Mouse (Mus musculus) intestine, embryonic 16.5 days (tissue): ENCODE data around the gene Dync2li1. TPM values are rescaled to one million over a fixed set of nuclear protein-coding genes. Genes with fewer than 3 reads are reported as not detected.

Source experiments
- ATAC-seq: fragments of 200-750 bp; cut with Nextera tagmentation; 2 replicates; pipeline ENCODE4 v1.8.0; 2017; ENCODE audit warnings: moderate TSS enrichment, moderate library complexity
- H3K27ac ChIP-seq: fragments of 300-500 bp; sonication (generic); 2 replicates; pipeline ENCODE4 v1.5.1; 2014; ENCODE audit warnings: mild to moderate bottlenecking, low read length
- H3K27me3 ChIP-seq: fragments of 300-500 bp; sonication (generic); replicated peaks from 2 replicates; pipeline ENCODE4 v1.6.1; 2014; ENCODE audit warnings: low read length, control low read depth, mixed read lengths; ENCODE audit not compliant: control insufficient read depth, insufficient read depth
- H3K36me3 ChIP-seq: fragments of 300-500 bp; sonication (generic); 2 replicates; pipeline ENCODE4 v1.6.1; 2014; ENCODE audit warnings: low read length, control low read depth; ENCODE audit not compliant: control insufficient read depth, insufficient read depth
- H3K4me1 ChIP-seq: fragments of 300-500 bp; sonication (generic); 2 replicates; pipeline ENCODE4 v1.6.1; 2014; ENCODE audit warnings: low read length, control low read depth, mixed read lengths; ENCODE audit not compliant: control insufficient read depth, insufficient read depth
- H3K4me2 ChIP-seq: fragments of 300-500 bp; sonication (generic); 2 replicates; pipeline ENCODE4 v1.6.1; 2014; ENCODE audit warnings: low read depth, low read length, control low read depth
- H3K4me3 ChIP-seq: fragments of 300-500 bp; sonication (generic); 2 replicates; pipeline ENCODE4 v1.5.1; 2014; ENCODE audit warnings: mild to moderate bottlenecking, low read length
- H3K9ac ChIP-seq: fragments of 300-500 bp; sonication (generic); 2 replicates; pipeline ENCODE4 v1.6.1; 2014; ENCODE audit warnings: low read depth, low read length
- H3K9me3 ChIP-seq: fragments of 300-500 bp; sonication (generic); 2 replicates; pipeline ENCODE4 v1.6.1; 2016; ENCODE audit warnings: low read length, control low read depth; ENCODE audit not compliant: control insufficient read depth
- WGBS: fragments of 180-500 bp; shearing (Covaris S2); extraction: QIAGEN DNeasy Blood & Tissue Kit; methylation state at CpG from one replicate; pipeline ENCODE4 v1.1.7; 2014; 5-methylcytosine and 5-hydroxymethylcytosine counted together
- polyA plus RNA-seq: library from polyadenylated mRNA; unstranded; fragments of >200 nt; fragmentation: Nextera tagmentation; extraction: Ambion mirVana; gene quantifications from 2 replicates; pipeline ENCODE4 v1.2.1, GENCODE M21; 2015

The Dync2li1 gene
- polyA plus RNA-seq, 1 experiment from 2014 or later: 20.1 TPM

- H3K27ac ChIP-seq: no peak overlapping the region
- no peak overlapping the region for H3K9ac ChIP-seq
- peaks cover 13% of the 10 kb centered on the region for H3K4me1 ChIP-seq
- no peaks in the 10 kb centered on the region for H3K36me3 ChIP-seq
- no peak overlapping the region for H3K4me2 ChIP-seq
- no peaks in the 10 kb centered on the region for H3K27me3 ChIP-seq
- H3K9me3 ChIP-seq: no peaks in the 10 kb centered on the region
- H3K4me3 ChIP-seq: no peak overlapping the region
- no peak for ATAC-seq
- WGBS: 73% methylated on average over 4 of the region's 4 CpGs
These were observed 21.3 kb downstream of the Dync2li1 start for GRCm38 (mm10) chr17:84647630-84648029.

DNA sequence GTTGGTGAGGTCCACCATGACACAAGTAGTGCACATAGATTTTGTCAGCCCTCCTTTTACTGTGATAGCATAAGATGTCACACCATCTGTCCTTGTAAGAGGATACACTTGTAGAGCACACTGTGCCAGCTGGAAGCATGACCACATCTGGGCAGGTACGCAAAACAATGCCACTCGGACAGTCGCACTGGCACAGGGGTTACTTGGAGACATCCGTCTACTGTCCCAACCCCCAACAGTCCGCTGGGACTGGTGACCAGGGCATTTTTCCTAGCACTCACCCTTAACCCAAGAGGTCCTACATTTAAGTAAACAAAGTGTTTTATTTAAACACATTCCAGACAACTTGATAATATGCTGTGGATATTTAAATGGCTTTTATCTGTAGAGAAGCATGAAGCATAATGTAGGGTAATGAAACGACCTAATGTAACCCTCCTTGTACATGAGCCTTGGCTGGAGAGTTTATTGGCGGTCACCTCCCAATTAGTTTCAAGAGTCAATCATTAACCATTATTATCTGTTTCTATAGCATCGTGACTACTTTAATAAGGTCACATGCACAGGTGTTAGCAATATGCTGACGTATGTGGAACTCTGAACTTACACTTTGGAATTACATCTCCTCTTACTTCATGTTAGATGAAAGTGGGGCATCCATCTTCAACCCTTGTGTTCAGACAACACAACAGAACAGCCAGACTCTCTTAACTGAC, 24.2 kb downstream of the Dync2li1 start:
- no peaks in the 10 kb centered on the region for H3K9me3 ChIP-seq
- H3K4me1 ChIP-seq: peaks cover 13% of the 10 kb centered on the region
- 71% methylated on average over 9 of the region's 9 CpGs for WGBS
- ATAC-seq: peak; percentile 89
- H3K9ac ChIP-seq: no peak overlapping the region
- H3K27me3 ChIP-seq: no peaks in the 10 kb centered on the region
- no peaks in the 10 kb centered on the region for H3K36me3 ChIP-seq
- H3K4me3 ChIP-seq: no peak overlapping the region
- no peak overlapping the region for H3K4me2 ChIP-seq
- H3K27ac ChIP-seq: no peak overlapping the region

GRCm38 (mm10) chr17:84653544-84653943, 27.2 kb downstream of the Dync2li1 start:
- no peaks in the 10 kb centered on the region for H3K9me3 ChIP-seq
- ATAC-seq: no peak
- 91% methylated on average over 9 of the region's 9 CpGs for WGBS
- no peaks in the 10 kb centered on the region for H3K27me3 ChIP-seq
- no peak overlapping the region for H3K27ac ChIP-seq
- no peak overlapping the region for H3K4me3 ChIP-seq
- H3K4me1 ChIP-seq: peaks cover 6% of the 10 kb centered on the region; the same call in 1 of the 2 replicates
- H3K36me3 ChIP-seq: no peaks in the 10 kb centered on the region
- no peak overlapping the region for H3K9ac ChIP-seq
- no peak overlapping the region for H3K4me2 ChIP-seq

DNA sequence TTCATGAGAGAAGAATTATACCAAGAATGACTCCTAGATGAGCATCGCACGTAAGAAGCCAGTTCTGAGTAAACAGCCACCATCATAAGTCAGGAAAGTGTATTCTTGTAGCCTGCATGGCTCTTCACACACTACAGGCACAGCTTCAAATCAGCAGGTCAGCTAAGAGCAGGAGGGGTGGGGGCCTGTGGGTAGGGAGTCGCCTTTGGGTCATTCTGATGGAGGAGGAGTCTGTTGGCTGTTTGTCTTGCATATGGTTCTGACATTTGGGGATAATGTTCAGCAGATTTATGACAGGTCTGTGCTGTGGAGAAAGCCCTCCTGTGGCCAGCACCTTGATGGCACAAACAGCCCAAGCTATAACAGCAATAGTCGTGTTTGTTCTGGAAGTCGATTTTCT, 29.9 kb downstream of the Dync2li1 start:
- Histone ChIP-seq H3K4me1 (peaks cover 6% of the 10 kb centered on the region; the same call in 1 of the 2 replicates), H3K9ac (no peak overlapping the region), H3K9me3 (no peaks in the 10 kb centered on the region), H3K4me2 (no peak overlapping the region), H3K27ac (no peak overlapping the region), H3K27me3 (no peaks in the 10 kb centered on the region), H3K4me3 (no peak overlapping the region), H3K36me3 (no peaks in the 10 kb centered on the region)
- no peak for ATAC-seq
- WGBS: 61% methylated on average over 5 of the region's 5 CpGs

DNA sequence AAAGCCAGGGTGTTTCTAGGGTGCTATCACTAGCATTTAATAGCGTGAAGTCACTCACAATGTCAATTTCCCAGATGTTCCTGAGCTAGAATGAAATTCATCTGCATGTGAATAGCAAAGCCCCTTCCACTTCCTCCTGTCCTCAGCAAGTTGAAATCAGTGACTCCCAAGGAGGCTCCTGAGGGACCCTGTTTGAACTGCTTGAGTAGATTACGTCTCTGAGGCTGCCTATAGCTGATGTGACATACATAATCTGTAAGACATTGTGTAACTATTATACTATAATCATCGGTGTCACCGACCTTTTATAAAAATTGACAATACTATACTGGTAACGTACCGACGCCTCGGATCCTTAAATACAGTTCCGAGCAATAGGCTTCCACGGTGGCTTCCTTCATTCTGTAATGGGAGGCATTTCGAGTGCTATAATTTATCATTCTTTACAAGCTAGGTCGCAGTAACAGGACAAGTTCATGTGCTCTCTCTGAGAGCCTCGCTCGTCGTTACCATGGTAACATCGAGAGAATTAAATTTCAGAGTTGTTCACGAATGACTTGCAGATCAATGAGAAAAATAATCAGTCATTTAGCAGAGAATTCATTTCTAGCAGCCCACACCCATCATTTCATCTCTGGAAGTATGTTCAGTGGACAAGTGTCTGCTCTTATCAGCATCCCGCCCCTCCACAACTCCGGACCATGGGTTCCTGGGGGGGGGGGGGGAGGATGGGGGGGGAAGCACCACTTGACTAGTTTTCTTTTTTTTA, 30.5 kb downstream of the Dync2li1 start:
- Histone ChIP-seq H3K4me1 (peaks cover 9% of the 10 kb centered on the region), H3K27ac (no peak overlapping the region), H3K9me3 (no peaks in the 10 kb centered on the region), H3K27me3 (no peaks in the 10 kb centered on the region), H3K9ac (no peak overlapping the region), H3K4me3 (no peak overlapping the region), H3K36me3 (no peaks in the 10 kb centered on the region), H3K4me2 (no peak overlapping the region)
- no peak for ATAC-seq
- WGBS: 56% methylated on average over 19 of the region's 19 CpGs

DNA sequence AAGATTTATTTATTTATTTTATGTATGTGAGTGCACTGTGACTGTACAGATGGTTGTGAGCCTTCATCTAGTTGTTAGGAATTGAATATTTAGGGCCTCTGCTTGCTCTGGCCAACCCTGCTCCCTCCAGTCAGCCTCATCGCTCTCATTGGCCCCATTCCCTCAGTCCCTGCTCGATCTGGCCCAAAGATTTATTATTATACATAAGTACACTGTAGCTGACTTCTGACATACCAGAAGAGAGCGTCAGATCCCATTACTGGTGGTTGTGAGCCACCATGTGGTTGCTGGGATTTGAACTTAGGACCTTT, 31.1 kb downstream of the Dync2li1 start:
- no peak for ATAC-seq
- Histone ChIP-seq H3K27ac (no peak overlapping the region), H3K36me3 (no peaks in the 10 kb centered on the region), H3K4me3 (no peak overlapping the region), H3K4me2 (no peak overlapping the region), H3K27me3 (no peaks in the 10 kb centered on the region), H3K9ac (no peak overlapping the region), H3K9me3 (no peaks in the 10 kb centered on the region), H3K4me1 (peaks cover 13% of the 10 kb centered on the region)
- WGBS: 59% methylated on average over 3 of the region's 3 CpGs

- H3K9ac ChIP-seq: no peak overlapping the region
- no peak overlapping the region for H3K4me2 ChIP-seq
- peaks cover 13% of the 10 kb centered on the region for H3K4me1 ChIP-seq
- no peak overlapping the region for H3K27ac ChIP-seq
- no peaks in the 10 kb centered on the region for H3K27me3 ChIP-seq
- ATAC-seq: no peak
- no peaks in the 10 kb centered on the region for H3K9me3 ChIP-seq
- no peaks in the 10 kb centered on the region for H3K36me3 ChIP-seq
- WGBS: 64% methylated on average over 7 of the region's 7 CpGs
- H3K4me3 ChIP-seq: no peak overlapping the region
These were observed 31.5 kb downstream of the Dync2li1 start for GRCm38 (mm10) chr17:84657782-84658181.

DNA sequence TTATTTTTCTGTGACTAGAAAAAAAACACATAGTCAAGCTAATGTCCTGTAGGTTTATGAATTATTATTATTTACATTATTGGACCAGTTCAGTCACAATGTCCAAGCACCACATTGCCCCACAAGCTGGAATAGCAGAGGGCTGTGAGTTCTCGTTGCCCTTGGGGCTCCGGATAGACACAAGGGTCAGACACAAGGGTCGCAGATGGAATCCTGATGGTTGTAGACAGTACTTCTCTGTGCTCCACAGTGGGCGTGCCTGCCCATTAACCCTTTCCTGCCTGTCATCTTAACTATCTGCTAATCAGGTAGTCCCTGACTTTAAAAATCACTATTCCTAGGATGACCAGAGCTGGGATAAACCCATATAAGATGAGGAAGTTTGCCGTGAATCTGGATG, 31.9 kb downstream of the Dync2li1 start:
- 33% methylated on average over 5 of the region's 5 CpGs for WGBS
- Histone ChIP-seq H3K4me2 (no peak overlapping the region), H3K27ac (no peak overlapping the region), H3K36me3 (no peaks in the 10 kb centered on the region), H3K4me3 (no peak overlapping the region), H3K27me3 (no peaks in the 10 kb centered on the region), H3K4me1 (peaks cover 13% of the 10 kb centered on the region), H3K9me3 (no peaks in the 10 kb centered on the region), H3K9ac (no peak overlapping the region)
- no peak for ATAC-seq

- H3K9ac ChIP-seq: no peak overlapping the region
- H3K4me1 ChIP-seq: peaks cover 16% of the 10 kb centered on the region
- WGBS: 58% methylated on average over 8 of the region's 8 CpGs
- no peaks in the 10 kb centered on the region for H3K9me3 ChIP-seq
- peak overlapping the region; percentile 65 for H3K27ac ChIP-seq
- peak; percentile 69 for ATAC-seq
- peak overlapping the region; percentile 7; the same call in 1 of the 2 replicates for H3K4me2 ChIP-seq
- no peaks in the 10 kb centered on the region for H3K36me3 ChIP-seq
- no peak overlapping the region for H3K4me3 ChIP-seq
- H3K27me3 ChIP-seq: no peaks in the 10 kb centered on the region
These were observed 32.7 kb downstream of the Dync2li1 start for GRCm38 (mm10) chr17:84658951-84659350.
